Mouse (Mus musculus) brown adipose tissue, adult 24 weeks (tissue): ENCODE results near the gene Ybey. TPM values are rescaled to one million over a fixed set of nuclear protein-coding genes. Genes with fewer than 3 reads are reported as not detected.

ENCODE experiments used
- H3K27ac ChIP-seq: fragments of 200-500 bp; replicated peaks from 2 replicates; pipeline ENCODE4 v1.5.1; 2012; ENCODE audit warnings: low read depth, mild to moderate bottlenecking, low read length
- H3K4me1 ChIP-seq: fragments of 200-500 bp; 2 replicates; pipeline ENCODE4 v1.6.1; 2012; ENCODE audit warnings: low read length, mixed read lengths; ENCODE audit not compliant: control insufficient read depth, insufficient read depth, insufficient read length
- H3K4me3 ChIP-seq: fragments of 200-500 bp; 2 replicates; pipeline ENCODE4 v1.5.1; 2012; ENCODE audit warnings: low read depth, mild to moderate bottlenecking, low read length, moderate library complexity; ENCODE audit not compliant: insufficient read depth
- polyA plus RNA-seq: library from polyadenylated mRNA; stranded (reverse); fragments of >200 nt; gene quantifications from 2 replicates; pipeline ENCODE4 v1.2.4, GENCODE M21; 2012; ENCODE audit not compliant: missing spikeins, insufficient read depth, insufficient read length

Ybey gene
- polyA plus RNA-seq: 2.1 and 2.9 TPM in 2 replicates

DNA sequence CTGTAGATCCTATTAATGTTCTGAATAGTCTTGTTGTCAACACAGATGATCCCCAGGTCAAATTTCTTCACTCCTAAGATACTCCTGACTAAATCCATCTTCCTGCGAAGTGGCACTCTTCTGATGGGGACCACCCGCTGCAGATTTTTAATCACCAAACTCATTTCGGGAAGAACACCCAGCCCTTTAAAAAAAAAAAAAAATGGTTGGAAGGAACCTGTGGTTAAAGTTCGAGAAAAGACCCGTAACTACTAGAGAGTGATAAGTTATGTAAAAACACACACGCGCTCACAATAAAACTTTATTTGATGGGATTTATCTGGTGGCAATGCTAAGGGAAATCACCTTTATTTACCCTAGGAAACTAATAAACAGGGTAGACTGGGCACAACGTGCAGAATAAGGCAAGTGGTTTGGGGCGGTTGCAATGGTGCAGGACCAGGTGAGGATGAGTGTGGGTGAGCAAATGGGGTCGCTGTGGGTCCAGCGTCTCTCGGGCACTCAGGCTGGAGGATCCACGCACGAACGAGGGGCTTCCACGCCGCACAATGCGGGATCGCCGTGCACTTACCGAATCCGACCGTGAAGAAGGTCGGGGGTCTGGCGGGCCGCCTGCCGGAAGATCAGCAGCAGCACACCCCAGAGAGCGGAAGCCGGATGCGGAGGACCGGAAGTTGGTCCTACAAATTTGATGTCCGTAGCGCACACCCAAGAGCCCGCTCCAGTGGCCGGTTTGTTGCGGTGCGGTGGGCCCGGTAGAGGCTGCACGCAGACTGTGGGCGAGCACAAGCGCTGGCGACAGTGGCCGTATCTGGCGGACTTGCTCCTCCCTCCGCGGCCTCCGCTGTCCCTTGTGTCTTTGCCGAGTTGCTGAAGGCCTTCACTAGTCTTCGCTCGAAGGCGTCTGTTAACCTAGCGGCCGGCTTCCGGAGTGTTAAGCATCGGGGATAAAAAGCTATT lies at the start of gene Ybey, which contains the start of gene Mcm3ap:
Gene Ybey, minus strand, starts transcription at position 912 of the 960 bp plus-strand sequence.
Gene Mcm3ap, plus strand, starts transcription at position 725 of the 960 bp plus-strand sequence.
- Histone ChIP-seq H3K27ac (peak within 1 kb of the TSS; percentile 53), H3K4me1 (no peaks in the 10 kb centered on the region), H3K4me3 (peak within 1 kb of the TSS; percentile 82)

DNA sequence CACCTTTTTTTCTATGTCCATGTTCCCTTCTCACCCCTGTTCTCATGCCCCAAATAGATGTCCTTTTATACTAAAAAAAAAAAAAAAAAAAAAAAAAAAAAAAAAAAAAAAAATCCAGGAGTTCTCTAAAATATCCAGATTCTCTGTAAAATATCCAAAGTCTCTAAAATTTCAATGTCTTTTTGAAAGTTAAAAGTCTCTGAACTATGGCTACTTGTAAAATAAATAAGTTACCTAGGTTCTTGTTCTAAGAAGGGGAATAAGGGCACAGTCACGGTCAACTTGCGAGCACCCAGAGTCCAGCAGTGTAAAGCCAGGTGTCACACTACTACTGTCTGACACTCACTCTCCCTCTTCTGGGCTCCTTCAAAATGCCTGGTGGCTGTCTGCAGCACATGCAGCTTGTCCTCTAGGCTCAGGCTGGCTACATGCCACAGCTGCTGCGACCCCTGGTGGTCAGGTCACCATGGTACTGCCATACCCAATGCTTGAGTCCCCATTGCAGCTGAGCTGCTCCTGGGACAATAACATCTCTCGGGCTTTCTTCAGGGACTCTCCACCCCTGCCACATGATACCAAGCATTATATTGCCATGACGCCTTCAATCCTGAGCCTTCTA lies 44.2 kb upstream of the Ybey start:
- H3K4me1 ChIP-seq: no peaks in the 10 kb centered on the region
- no peak overlapping the region for H3K27ac ChIP-seq
- no peak overlapping the region for H3K4me3 ChIP-seq

- Histone ChIP-seq H3K4me1 (no peaks in the 10 kb centered on the region), H3K4me3 (no peak overlapping the region), H3K27ac (no peak overlapping the region)
Observed at GRCm38 (mm10) chr10:76505865-76506264, 37.0 kb upstream of the Ybey start.

- no peaks in the 10 kb centered on the region for H3K4me1 ChIP-seq
Observed at GRCm38 (mm10) chr10:76504271-76504943, 35.5 kb upstream of the Ybey start.

DNA sequence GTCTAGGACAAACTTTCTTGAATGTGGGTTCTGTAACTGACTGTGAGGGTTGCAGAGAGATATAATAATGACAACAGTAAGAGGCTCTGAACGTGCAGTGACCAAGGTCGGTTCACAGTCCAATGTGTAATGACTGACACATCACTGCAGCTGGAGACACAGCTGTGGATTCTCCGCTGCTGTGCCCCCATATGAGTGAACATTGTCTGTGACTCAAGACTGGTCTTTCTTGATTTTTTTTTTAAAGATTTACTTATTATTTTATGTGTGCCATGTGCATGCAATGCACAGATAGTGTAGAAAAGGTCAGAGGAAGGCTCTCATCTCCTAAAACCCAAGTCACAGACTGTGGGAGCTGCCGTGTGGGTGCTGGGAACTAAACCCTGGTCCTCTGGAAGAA lies 28.6 kb upstream of the Ybey start:
- H3K4me1 ChIP-seq: no peaks in the 10 kb centered on the region
- H3K27ac ChIP-seq: no peak overlapping the region
- no peak overlapping the region for H3K4me3 ChIP-seq

More at GRCm38 (mm10) chr10:76504271-76504943, 35.5 kb upstream of the Ybey start:
- Histone ChIP-seq H3K4me3 (no peak overlapping the region), H3K27ac (no peak overlapping the region)

DNA sequence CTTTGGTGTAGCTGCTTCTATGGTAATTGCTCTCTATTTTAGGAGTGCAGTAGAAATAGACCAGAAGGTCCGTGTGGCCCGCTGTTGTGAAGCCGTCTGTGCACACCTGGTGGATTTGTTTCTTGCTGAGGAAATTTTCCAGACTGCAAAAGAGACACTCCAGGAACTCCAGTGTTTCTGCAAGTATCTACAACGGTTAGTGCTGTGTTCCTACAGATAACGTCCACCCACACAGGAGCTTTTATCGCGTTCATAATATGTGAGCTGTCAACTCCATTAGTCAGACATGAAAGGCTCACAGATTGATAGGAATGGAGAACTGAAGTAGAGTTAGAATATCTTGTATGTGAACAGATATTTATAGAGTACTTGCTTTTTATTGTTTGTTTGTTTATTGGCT lies 27.5 kb upstream of the Ybey start:
- Histone ChIP-seq H3K27ac (no peak overlapping the region), H3K4me1 (no peaks in the 10 kb centered on the region), H3K4me3 (no peak overlapping the region)

GRCm38 (mm10) chr10:76495501-76495900 lies 26.6 kb upstream of the Ybey start:
- Histone ChIP-seq H3K27ac (no peak overlapping the region), H3K4me1 (no peaks in the 10 kb centered on the region), H3K4me3 (no peak overlapping the region)

DNA sequence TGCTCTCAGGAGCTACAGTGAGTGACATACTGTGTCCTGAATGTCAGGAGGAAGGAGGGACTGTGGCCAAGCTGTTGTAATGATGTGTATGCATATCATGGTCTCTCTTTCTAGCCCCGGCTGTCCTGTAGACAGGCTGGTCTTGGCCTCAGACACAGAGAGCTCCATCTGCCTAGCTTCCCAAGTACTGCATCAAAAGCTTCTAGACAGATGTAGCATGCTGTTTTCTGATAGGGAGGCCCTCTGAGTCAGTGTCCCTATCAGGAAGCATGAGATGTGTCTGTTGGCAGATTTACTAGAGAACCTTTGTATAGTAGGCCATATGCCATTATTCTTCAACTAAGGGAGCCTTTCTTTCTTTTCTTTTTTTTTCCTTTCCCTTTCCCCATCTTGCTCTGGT lies 24.6 kb upstream of the Ybey start:
- Histone ChIP-seq H3K27ac (no peak overlapping the region), H3K4me1 (no peaks in the 10 kb centered on the region), H3K4me3 (no peak overlapping the region)

GRCm38 (mm10) chr10:76489205-76489604 lies 20.3 kb upstream of the Ybey start:
- no peak overlapping the region for H3K27ac ChIP-seq
- H3K4me3 ChIP-seq: no peak overlapping the region
- no peaks in the 10 kb centered on the region for H3K4me1 ChIP-seq

DNA sequence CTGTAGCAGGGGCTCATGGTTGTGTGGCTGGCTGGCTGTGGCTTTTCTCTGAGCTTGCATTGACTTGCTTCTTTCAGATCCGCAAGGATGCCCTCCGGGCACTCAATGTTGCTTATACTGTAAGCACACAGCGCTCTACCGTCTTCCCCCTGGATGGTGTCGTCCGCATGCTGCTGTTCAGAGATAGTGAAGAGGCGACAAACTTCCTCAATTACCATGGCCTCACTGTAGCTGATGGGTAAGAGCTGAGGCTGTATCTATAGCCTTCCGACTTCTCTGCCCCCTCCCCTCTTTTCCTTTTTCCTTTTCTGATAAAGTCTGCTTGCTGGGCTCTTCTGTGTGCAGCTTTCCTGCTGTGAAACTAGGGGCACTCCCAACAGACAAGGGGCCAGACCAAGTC lies 19.4 kb upstream of the Ybey start:
- Histone ChIP-seq H3K4me1 (no peaks in the 10 kb centered on the region), H3K4me3 (no peak overlapping the region), H3K27ac (no peak overlapping the region)

- H3K4me3 ChIP-seq: no peak overlapping the region
- H3K4me1 ChIP-seq: no peaks in the 10 kb centered on the region
- no peak overlapping the region for H3K27ac ChIP-seq
Observed at GRCm38 (mm10) chr10:76486302-76486701, 17.4 kb upstream of the Ybey start.

DNA sequence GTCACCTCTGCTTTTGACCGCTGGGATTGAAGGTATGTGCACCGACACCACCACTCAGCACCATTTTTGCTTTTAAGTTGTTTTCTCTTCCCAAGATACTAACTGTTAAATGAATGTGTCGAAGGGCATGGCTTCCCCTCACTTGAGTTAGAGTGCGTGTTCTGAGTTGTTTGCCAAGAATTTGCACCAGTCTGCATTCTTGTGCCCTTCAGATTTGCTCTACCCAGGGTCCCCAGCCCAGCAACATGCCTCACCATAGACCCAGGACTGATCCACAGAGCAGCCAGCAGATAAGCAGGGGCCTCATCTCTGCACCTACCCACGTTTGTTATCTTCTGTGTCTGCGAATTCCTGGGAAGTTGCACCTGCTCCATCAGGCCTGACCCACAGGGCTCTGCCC lies 12.6 kb upstream of the Ybey start:
- Histone ChIP-seq H3K4me3 (no peak overlapping the region), H3K27ac (no peak overlapping the region), H3K4me1 (no peaks in the 10 kb centered on the region)

GRCm38 (mm10) chr10:76480851-76481250 lies 11.9 kb upstream of the Ybey start:
- H3K27ac ChIP-seq: no peak overlapping the region
- no peak overlapping the region for H3K4me3 ChIP-seq
- no peaks in the 10 kb centered on the region for H3K4me1 ChIP-seq

DNA sequence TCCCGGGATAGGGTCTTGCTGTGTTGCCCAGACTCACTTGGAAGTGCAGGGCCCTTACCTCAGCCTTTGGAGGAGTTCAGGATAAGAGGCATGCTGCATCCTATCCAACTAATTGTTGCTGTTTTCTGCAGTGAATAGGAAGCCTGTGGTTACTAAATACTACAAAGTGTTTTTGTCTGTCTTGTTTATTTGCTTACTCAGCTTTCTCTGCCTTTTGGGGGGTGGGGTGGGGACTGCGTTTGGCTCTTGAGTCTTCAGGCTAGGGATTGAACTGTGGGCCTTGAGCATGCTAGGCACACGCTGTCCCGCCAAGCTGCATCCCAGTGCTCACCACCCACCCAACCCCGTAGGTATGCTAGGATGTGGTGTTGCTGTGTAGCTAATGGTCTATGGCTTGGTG lies 4.8 kb upstream of the Ybey start:
- H3K4me3 ChIP-seq: no peak overlapping the region
- no peaks in the 10 kb centered on the region for H3K4me1 ChIP-seq
- H3K27ac ChIP-seq: no peak overlapping the region

DNA sequence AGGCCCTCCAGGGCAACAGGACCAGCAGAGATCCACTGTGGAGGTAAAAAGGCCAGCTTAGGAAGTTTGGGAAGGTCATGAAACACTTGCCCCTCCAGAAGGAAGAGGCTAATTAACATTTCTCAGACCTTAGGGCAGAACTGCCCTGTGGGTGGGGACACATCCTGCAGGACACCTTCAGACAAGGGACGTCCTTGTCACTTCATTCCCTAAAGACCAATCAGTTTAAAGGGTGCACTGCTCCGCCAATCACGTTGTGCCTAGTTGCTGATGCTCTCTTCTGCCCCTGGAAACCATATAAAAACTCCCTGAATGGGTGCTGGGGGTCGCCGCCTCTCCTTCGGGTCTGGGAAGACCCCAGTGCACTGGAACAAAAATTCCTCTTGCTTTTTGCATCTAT lies 6.2 kb downstream of the Ybey start:
- Histone ChIP-seq H3K4me1 (no peaks in the 10 kb centered on the region), H3K27ac (no peak overlapping the region)

More for the DNA sequence above, 6.2 kb downstream of the Ybey start:
- H3K4me3 ChIP-seq: no peak overlapping the region
